Mouse (Mus musculus) embryo, embryonic 11.5 days (tissue): ENCODE data around the gene Mgrn1.

Experiments used
- DNase-seq: peaks from one replicate; pipeline ENCODE4 v3.0.0-alpha.2; 2012; ENCODE audit warnings: low read depth, low spot score

The Mgrn1 gene

GRCm38 (mm10) chr16:4979755-4980380 lies 93.8 kb downstream of the Mgrn1 start:
- peak; percentile 20 for DNase-seq

- no peak for DNase-seq
Measured at GRCm38 (mm10) chr16:4984717-4985116, 98.7 kb downstream of the Mgrn1 start.
